Mouse (Mus musculus): Measurements from ENCODE around the gene Olfr926.
"Not testable (repeated sequence)": the region's sequence is repeated elsewhere in the genome, so short reads cannot be mapped to it uniquely, and the experiment has no call there.

Olfr926 gene

GRCm38 (mm10) chr9:38876826-38877225, at the start of gene Olfr926:
Gene Olfr926 (plus strand): TSS chr9:38877126.
- ChIA-PET POLR2A (no interaction called here), CTCF (no interaction called here)

GRCm38 (mm10) chr9:38833027-38833426, 43.9 kb upstream of the Olfr926 start:
- ChIA-PET CTCF (no interaction called here), POLR2A (no interaction called here)

GRCm38 (mm10) chr9:38844149-38844548, 32.8 kb upstream of the Olfr926 start, which contains the start of gene Olfr924:
Gene Olfr924 (plus strand): TSS chr9:38844449.
- POLR2A ChIA-PET, result no interaction called here
- CTCF ChIA-PET, result no interaction called here

GRCm38 (mm10) chr9:38854760-38855159, 22.2 kb upstream of the Olfr926 start, which contains the start of gene Olfr26:
Gene Olfr26 (plus strand): TSS chr9:38855060.
- CTCF ChIA-PET, result no interaction called here
- POLR2A ChIA-PET, result no interaction called here

GRCm38 (mm10) chr9:38874880-38875279, 2.0 kb upstream of the Olfr926 start:
- CTCF ChIA-PET, POLR2A ChIA-PET: not testable (repeated sequence)

Data from embryonic stem cell, embryonic (primary cell).